Mouse (Mus musculus) ES-Bruce4 (cell line): ENCODE results near the gene Rbm38. TPM values are rescaled to one million over a fixed set of nuclear protein-coding genes. Genes with fewer than 3 reads are reported as not detected.

ENCODE experiments used
- H3K27ac ChIP-seq: 2 replicates; pipeline ENCODE4 v1.5.1; 2012; ENCODE audit warnings: low read length, inconsistent platforms; ENCODE audit not compliant: insufficient read depth
- H3K27me3 ChIP-seq: 2 replicates; pipeline ENCODE4 v1.6.1; 2012; ENCODE audit warnings: mild to moderate bottlenecking, low read length, inconsistent platforms; ENCODE audit not compliant: control insufficient read depth, poor library complexity, insufficient read depth, severe bottlenecking
- H3K36me3 ChIP-seq: 2 replicates; pipeline ENCODE4 v1.6.1; 2012; ENCODE audit warnings: inconsistent platforms, mild to moderate bottlenecking, low read length, moderate library complexity; ENCODE audit not compliant: control insufficient read depth, poor library complexity, insufficient read depth, severe bottlenecking
- H3K4me1 ChIP-seq: one replicate; pipeline ENCODE4 v1.8.1; 2011; ENCODE audit warnings: low read length; ENCODE audit not compliant: control insufficient read depth, insufficient read depth
- H3K4me3 ChIP-seq: 2 replicates; pipeline ENCODE4 v1.5.1; 2011; ENCODE audit warnings: low read depth, mild to moderate bottlenecking, low read length
- H3K9ac ChIP-seq: 2 replicates; pipeline ENCODE4 v1.6.1; 2012; ENCODE audit warnings: low read depth, mild to moderate bottlenecking, inconsistent platforms; ENCODE audit not compliant: poor library complexity, severe bottlenecking
- H3K9me3 ChIP-seq: replicated peaks from 2 replicates; pipeline ENCODE4 v1.6.1; 2012; ENCODE audit warnings: mild to moderate bottlenecking, low read length, inconsistent platforms; ENCODE audit not compliant: control insufficient read depth, poor library complexity, insufficient read depth, severe bottlenecking
- CTCF ChIP-seq: IDR thresholded peaks from one replicate; pipeline ENCODE4 v1.8.1; 2011; ENCODE audit warnings: low read depth, low read length
- EP300 ChIP-seq: IDR thresholded peaks from 2 replicates; pipeline ENCODE4 v1.6.1; 2011; ENCODE audit warnings: low read depth, low read length; ENCODE audit not compliant: insufficient read depth
- POLR2A ChIP-seq: IDR thresholded peaks from one replicate; pipeline ENCODE4 v1.8.1; 2011; ENCODE audit warnings: low read length; ENCODE audit not compliant: insufficient read depth
- polyA plus RNA-seq: library from polyadenylated mRNA; stranded (reverse); fragments of >200 nt; gene quantifications from 2 replicates; pipeline ENCODE4 v1.2.4, GENCODE M21; 2011; ENCODE audit warnings: low read depth; ENCODE audit not compliant: missing spikeins, insufficient read depth, insufficient read length

Rbm38 gene
- polyA plus RNA-seq, 1 experiment = 84.9 TPM

DNA sequence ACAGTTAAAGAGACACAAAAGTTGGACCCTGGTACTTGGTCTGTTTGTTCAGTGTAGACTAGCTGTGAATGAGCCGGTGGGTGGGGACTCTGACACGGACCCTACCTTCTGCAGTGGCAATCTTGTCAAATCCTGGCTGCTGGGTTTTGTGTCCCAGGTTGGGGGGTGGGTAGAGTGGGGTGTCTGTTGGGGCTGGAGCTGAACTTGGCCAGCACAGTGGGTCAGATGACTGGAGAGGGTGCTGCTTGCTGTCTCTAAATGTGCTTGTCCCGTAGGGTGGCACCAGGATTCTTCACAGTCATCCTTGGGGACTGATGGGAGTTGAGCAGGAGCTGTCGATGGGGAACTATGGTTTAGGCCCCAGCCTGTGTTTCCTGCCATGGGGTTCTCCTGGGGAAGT lies 3.7 kb downstream of the Rbm38 start:
- H3K4me1 ChIP-seq = peaks cover 6% of the 10 kb centered on the region
- H3K9ac ChIP-seq = no peak overlapping the region

DNA sequence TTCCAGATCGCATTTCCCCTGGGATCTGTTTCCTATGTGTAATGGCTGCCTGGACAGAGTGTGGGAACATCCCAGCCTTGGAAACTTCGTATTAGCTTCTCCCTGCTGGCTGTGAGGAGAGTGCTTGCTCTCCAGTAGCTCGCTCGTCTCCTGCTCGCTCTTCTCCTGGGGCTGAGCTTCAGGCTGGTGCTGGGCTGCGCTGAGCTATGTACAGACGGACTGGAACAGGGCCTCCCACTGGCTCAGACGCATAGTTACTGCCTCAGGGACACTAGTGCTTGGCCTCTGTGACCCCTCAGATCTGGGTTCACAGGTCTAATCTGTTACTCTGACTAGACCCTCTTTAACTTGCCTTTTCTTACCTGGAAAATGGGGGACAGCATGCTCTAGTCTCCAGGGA lies 4.1 kb downstream of the Rbm38 start:
- H3K27ac ChIP-seq = no peak overlapping the region
- H3K9me3 ChIP-seq = no peaks in the 10 kb centered on the region
- H3K4me3 ChIP-seq = no peak overlapping the region
- peaks cover 4% of the 10 kb centered on the region for H3K4me1 ChIP-seq
- H3K9ac ChIP-seq = no peak overlapping the region
- TF ChIP-seq EP300 = no peak
- H3K36me3 ChIP-seq = peaks cover 17% of the 10 kb centered on the region
- H3K27me3 ChIP-seq = no peaks in the 10 kb centered on the region

More for the DNA sequence above, 3.7 kb downstream of the Rbm38 start:
- Histone ChIP-seq H3K27ac (no peak overlapping the region), H3K4me3 (no peak overlapping the region), H3K9me3 (no peaks in the 10 kb centered on the region), H3K27me3 (no peaks in the 10 kb centered on the region), H3K36me3 (peaks cover 17% of the 10 kb centered on the region)
- TF ChIP-seq POLR2A = no peak
- TF ChIP-seq EP300 = no peak
- no peak for TF ChIP-seq CTCF

DNA sequence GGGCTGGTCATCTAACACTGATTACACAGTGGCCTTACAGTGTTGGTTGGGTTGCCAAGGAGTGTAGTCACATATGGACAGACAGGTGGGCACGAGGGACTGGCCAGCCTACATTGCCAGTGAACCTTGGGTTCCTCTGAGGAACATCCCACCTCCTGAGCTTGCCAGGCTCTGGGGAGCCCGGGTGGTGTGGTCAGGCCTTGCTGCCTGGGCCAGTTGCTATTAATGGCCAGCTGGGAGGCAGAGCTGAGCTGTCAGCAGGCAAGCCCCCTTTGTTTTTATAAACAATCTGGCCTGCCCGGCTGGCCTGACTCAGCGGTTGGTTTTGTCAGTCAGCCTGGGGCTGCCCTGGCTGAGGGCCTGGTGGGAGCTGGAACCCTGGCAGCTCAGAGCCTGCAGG lies 4.6 kb downstream of the Rbm38 start:
- Histone ChIP-seq H3K36me3 (peaks cover 17% of the 10 kb centered on the region), H3K27ac (no peak overlapping the region), H3K27me3 (no peaks in the 10 kb centered on the region), H3K4me1 (peaks cover 4% of the 10 kb centered on the region), H3K9ac (no peak overlapping the region), H3K9me3 (no peaks in the 10 kb centered on the region), H3K4me3 (no peak overlapping the region)
- no peak for TF ChIP-seq POLR2A
- no peak for TF ChIP-seq CTCF
- no peak for TF ChIP-seq EP300

DNA sequence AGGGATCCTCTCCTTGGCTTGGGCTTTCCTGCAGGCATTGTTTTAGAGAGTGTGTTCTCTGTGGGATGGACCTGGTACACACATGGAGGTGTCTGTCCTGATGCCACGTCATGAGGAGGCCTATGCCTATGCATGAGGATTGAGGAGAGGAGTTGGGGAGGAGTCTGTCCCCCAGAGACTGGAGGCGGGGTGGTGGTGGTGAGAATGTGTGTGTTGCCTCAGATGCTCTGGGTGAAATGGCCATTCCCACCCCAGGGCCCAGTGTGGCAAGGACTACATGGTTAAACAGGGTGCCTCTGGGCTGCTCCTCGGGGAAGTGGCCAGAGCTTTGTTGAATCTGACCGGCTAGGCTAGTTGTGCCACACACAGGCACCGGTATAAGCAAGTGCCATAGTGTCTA lies 6.0 kb downstream of the Rbm38 start:
- Histone ChIP-seq H3K4me3 (no peak overlapping the region), H3K9ac (no peak overlapping the region), H3K4me1 (peaks cover 6% of the 10 kb centered on the region), H3K9me3 (no peaks in the 10 kb centered on the region), H3K27me3 (no peaks in the 10 kb centered on the region), H3K27ac (no peak overlapping the region), H3K36me3 (peaks cover 20% of the 10 kb centered on the region)
- TF ChIP-seq EP300 = no peak
- no peak for TF ChIP-seq CTCF
- TF ChIP-seq POLR2A = no peak

DNA sequence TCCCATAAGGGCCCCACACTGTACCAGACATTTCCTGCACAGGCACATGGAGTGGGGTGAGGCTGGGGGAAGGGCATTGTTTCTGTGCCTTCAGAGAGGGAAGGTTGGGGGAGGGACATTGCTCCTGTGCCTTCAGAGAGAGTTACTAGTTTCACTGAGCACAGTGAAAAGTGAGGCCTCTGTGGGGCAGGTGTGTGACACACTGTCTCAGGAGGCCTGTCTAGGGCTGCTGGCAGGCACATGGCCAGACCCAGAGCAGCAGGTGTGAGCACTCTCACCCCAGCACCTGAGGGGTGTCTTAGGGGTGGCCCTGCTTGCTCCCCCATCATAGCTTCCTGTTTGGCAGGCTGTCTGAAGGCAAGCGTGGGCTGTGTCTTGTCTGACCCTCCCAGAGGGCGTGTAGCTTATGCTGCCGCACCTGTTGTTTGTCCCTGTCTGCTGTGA lies 6.4 kb downstream of the Rbm38 start:
- peaks cover 6% of the 10 kb centered on the region for H3K4me1 ChIP-seq
- H3K9me3 ChIP-seq = no peaks in the 10 kb centered on the region
- peaks cover 20% of the 10 kb centered on the region for H3K36me3 ChIP-seq
- H3K27ac ChIP-seq = no peak overlapping the region
- H3K27me3 ChIP-seq = no peaks in the 10 kb centered on the region
- TF ChIP-seq CTCF (no peak), EP300 (no peak), POLR2A (no peak)
- no peak overlapping the region for H3K4me3 ChIP-seq
- H3K9ac ChIP-seq = no peak overlapping the region

DNA sequence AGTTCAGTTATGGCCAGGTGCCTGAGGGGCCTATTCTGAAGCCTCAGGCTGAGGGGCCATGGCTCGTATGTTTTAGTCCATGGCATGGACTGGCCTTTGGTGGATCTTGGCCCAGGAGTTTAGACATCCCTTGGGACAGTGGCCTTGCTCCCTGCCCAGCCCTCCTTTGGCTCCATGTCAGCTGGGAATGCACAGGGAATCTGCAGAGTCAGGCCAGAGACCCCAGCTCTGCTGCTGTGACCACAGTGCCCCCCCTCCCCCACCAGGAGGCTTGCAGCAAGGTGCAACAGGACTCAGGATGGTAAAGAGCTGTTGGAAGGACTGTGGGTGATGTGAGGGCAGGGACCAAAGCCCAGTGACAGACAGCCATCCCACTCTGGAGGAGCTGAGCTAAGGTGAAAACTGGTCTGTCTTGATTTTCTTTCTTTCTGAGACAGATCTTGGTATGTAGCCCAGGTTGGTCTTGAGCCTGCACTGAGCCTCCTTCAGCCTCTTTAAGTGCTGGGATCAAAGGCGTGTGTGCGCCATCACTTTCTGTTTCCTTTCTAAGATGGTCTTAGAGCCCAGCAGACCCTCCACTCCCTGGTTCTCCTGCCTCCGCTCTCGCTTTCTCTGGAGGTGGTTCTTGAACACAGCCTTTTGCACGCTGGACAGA lies 7.0 kb downstream of the Rbm38 start:
- no peak for TF ChIP-seq POLR2A
- no peak for TF ChIP-seq EP300
- no peak for TF ChIP-seq CTCF
- H3K9me3 ChIP-seq = no peaks in the 10 kb centered on the region
- H3K27ac ChIP-seq = no peak overlapping the region
- H3K4me1 ChIP-seq = peaks cover 6% of the 10 kb centered on the region
- peaks cover 24% of the 10 kb centered on the region for H3K36me3 ChIP-seq
- H3K4me3 ChIP-seq = no peak overlapping the region
- H3K27me3 ChIP-seq = no peaks in the 10 kb centered on the region
- H3K9ac ChIP-seq = no peak overlapping the region
